Mouse (Mus musculus) kidney, embryonic 14.5 days (tissue): ENCODE measurements at regions not wholly inside any gene's neighbourhood (a gene's known extent, or its start where the extent isn't known, plus 50 kb on each side); places are given as distances from the start of the nearest gene placed in this dataset.

Source experiments
- ATAC-seq: fragments of 200-750 bp; cut with Nextera tagmentation; 2 replicates; pipeline ENCODE4 v1.8.0; 2017; ENCODE audit warnings: moderate number of reproducible peaks, mild to moderate bottlenecking, moderate TSS enrichment, moderate library complexity; ENCODE audit not compliant: low FRiP score, low TSS enrichment
- H3K27ac ChIP-seq: fragments of 300-500 bp; sonication (generic); 2 replicates; pipeline ENCODE4 v1.5.1; 2014; ENCODE audit warnings: low read depth, mild to moderate bottlenecking, low read length, moderate library complexity, mixed read lengths
- H3K27me3 ChIP-seq: fragments of 300-500 bp; sonication (generic); 2 replicates; pipeline ENCODE4 v1.6.1; 2014; ENCODE audit warnings: mild to moderate bottlenecking, low read length; ENCODE audit not compliant: control insufficient read depth, insufficient read depth
- H3K36me3 ChIP-seq: fragments of 300-500 bp; sonication (generic); 2 replicates; pipeline ENCODE4 v1.6.1; 2014; ENCODE audit warnings: low read length, mixed read lengths; ENCODE audit not compliant: control insufficient read depth, insufficient read depth
- H3K4me1 ChIP-seq: fragments of 300-500 bp; sonication (generic); 2 replicates; pipeline ENCODE4 v1.6.1; 2014; ENCODE audit warnings: low read length, mixed read lengths; ENCODE audit not compliant: control insufficient read depth, insufficient read depth
- H3K4me2 ChIP-seq: fragments of 300-500 bp; sonication (generic); replicated peaks from 2 replicates; pipeline ENCODE4 v1.6.1; 2014; ENCODE audit warnings: low read depth, mild to moderate bottlenecking, low read length
- H3K4me3 ChIP-seq: fragments of 300-500 bp; sonication (generic); 2 replicates; pipeline ENCODE4 v1.5.1; 2014; ENCODE audit warnings: mild to moderate bottlenecking, low read length
- H3K9ac ChIP-seq: fragments of 300-500 bp; sonication (generic); 2 replicates; pipeline ENCODE4 v1.6.1; 2014; ENCODE audit warnings: low read depth, mild to moderate bottlenecking, low read length, moderate library complexity
- H3K9me3 ChIP-seq: fragments of 300-500 bp; sonication (generic); 2 replicates; pipeline ENCODE4 v1.6.1; 2016; ENCODE audit warnings: low read length; ENCODE audit not compliant: control insufficient read depth
- WGBS: fragments of 180-500 bp; shearing (Covaris S2); extraction: QIAGEN DNeasy Blood & Tissue Kit; methylation state at CpG from one replicate; pipeline ENCODE4 v1.1.7; 2014; 5-methylcytosine and 5-hydroxymethylcytosine counted together

GRCm38 (mm10) chr14:76188105-76188645 lies 77.5 kb downstream of the Nufip1 start:
- WGBS: 86% methylated on average over 6 of the region's 6 CpGs
- no peaks in the 10 kb centered on the region for H3K9me3 ChIP-seq
- no peaks in the 10 kb centered on the region for H3K4me1 ChIP-seq
- H3K4me3 ChIP-seq: no peak overlapping the region
- no peak overlapping the region for H3K4me2 ChIP-seq
- ATAC-seq: no peak
- no peak overlapping the region for H3K9ac ChIP-seq
- H3K36me3 ChIP-seq: no peaks in the 10 kb centered on the region
- H3K27me3 ChIP-seq: no peaks in the 10 kb centered on the region
- no peak overlapping the region for H3K27ac ChIP-seq

GRCm38 (mm10) chr14:76195324-76195723 lies 84.6 kb downstream of the Nufip1 start:
- no peak for ATAC-seq
- H3K36me3 ChIP-seq: no peaks in the 10 kb centered on the region
- H3K4me2 ChIP-seq: no peak overlapping the region
- no peaks in the 10 kb centered on the region for H3K4me1 ChIP-seq
- no peak overlapping the region for H3K4me3 ChIP-seq
- no peak overlapping the region for H3K9ac ChIP-seq
- 86% methylated on average over 10 of the region's 10 CpGs for WGBS
- H3K9me3 ChIP-seq: no peaks in the 10 kb centered on the region
- no peaks in the 10 kb centered on the region for H3K27me3 ChIP-seq
- no peak overlapping the region for H3K27ac ChIP-seq

- no peaks in the 10 kb centered on the region for H3K36me3 ChIP-seq
- H3K9ac ChIP-seq: no peak overlapping the region
- H3K9me3 ChIP-seq: no peaks in the 10 kb centered on the region
- WGBS: 59% methylated on average over 2 of the region's 2 CpGs
- H3K4me1 ChIP-seq: no peaks in the 10 kb centered on the region
- H3K27ac ChIP-seq: no peak overlapping the region
- H3K4me2 ChIP-seq: no peak overlapping the region
- H3K4me3 ChIP-seq: no peak overlapping the region
- ATAC-seq: no peak
- no peaks in the 10 kb centered on the region for H3K27me3 ChIP-seq
These were observed 86.7 kb downstream of the Nufip1 start for GRCm38 (mm10) chr14:76197357-76197756.

- ATAC-seq: no peak
- Histone ChIP-seq H3K27ac (no peak overlapping the region), H3K9me3 (no peaks in the 10 kb centered on the region), H3K27me3 (no peaks in the 10 kb centered on the region), H3K4me3 (no peak overlapping the region), H3K4me2 (no peak overlapping the region), H3K36me3 (no peaks in the 10 kb centered on the region), H3K9ac (no peak overlapping the region), H3K4me1 (no peaks in the 10 kb centered on the region)
- 66% methylated on average over 5 of the region's 5 CpGs for WGBS
These were observed 87.7 kb downstream of the Nufip1 start for GRCm38 (mm10) chr14:76198406-76198805.

GRCm38 (mm10) chr14:76202595-76202994 lies 91.9 kb downstream of the Nufip1 start:
- Histone ChIP-seq H3K9me3 (no peaks in the 10 kb centered on the region), H3K36me3 (no peaks in the 10 kb centered on the region), H3K9ac (no peak overlapping the region), H3K4me3 (no peak overlapping the region), H3K27ac (no peak overlapping the region), H3K4me1 (no peaks in the 10 kb centered on the region), H3K27me3 (no peaks in the 10 kb centered on the region), H3K4me2 (no peak overlapping the region)
- ATAC-seq: no peak
- 91% methylated on average over 4 of the region's 4 CpGs for WGBS

- no peak for ATAC-seq
- no peaks in the 10 kb centered on the region for H3K36me3 ChIP-seq
- WGBS: 78% methylated on average over 1 of the region's 1 CpGs
- H3K9ac ChIP-seq: no peak overlapping the region
- no peaks in the 10 kb centered on the region for H3K27me3 ChIP-seq
- H3K27ac ChIP-seq: no peak overlapping the region
- no peak overlapping the region for H3K4me2 ChIP-seq
- no peaks in the 10 kb centered on the region for H3K9me3 ChIP-seq
- no peaks in the 10 kb centered on the region for H3K4me1 ChIP-seq
- H3K4me3 ChIP-seq: no peak overlapping the region
These were observed 92.4 kb downstream of the Nufip1 start for GRCm38 (mm10) chr14:76203135-76203534.

- H3K9ac ChIP-seq: no peak overlapping the region
- H3K4me3 ChIP-seq: no peak overlapping the region
- H3K4me1 ChIP-seq: no peaks in the 10 kb centered on the region
- ATAC-seq: no peak
- no peaks in the 10 kb centered on the region for H3K27me3 ChIP-seq
- no peaks in the 10 kb centered on the region for H3K36me3 ChIP-seq
- H3K27ac ChIP-seq: no peak overlapping the region
- 66% methylated on average over 12 of the region's 12 CpGs for WGBS
- H3K9me3 ChIP-seq: no peaks in the 10 kb centered on the region
- no peak overlapping the region for H3K4me2 ChIP-seq
These were observed 105.9 kb downstream of the Nufip1 start for GRCm38 (mm10) chr14:76216446-76217177.

GRCm38 (mm10) chr14:76217178-76217500 lies 106.4 kb downstream of the Nufip1 start:
- H3K9me3 ChIP-seq: no peaks in the 10 kb centered on the region
- WGBS: 79% methylated on average over 9 of the region's 9 CpGs
- H3K9ac ChIP-seq: no peak overlapping the region
- no peaks in the 10 kb centered on the region for H3K36me3 ChIP-seq
- H3K27me3 ChIP-seq: no peaks in the 10 kb centered on the region
- H3K4me3 ChIP-seq: no peak overlapping the region
- H3K27ac ChIP-seq: no peak overlapping the region
- no peak overlapping the region for H3K4me2 ChIP-seq
- ATAC-seq: no peak
- peaks cover 3% of the 10 kb centered on the region; the same call in 1 of the 2 replicates for H3K4me1 ChIP-seq

- no peaks in the 10 kb centered on the region for H3K27me3 ChIP-seq
- 84% methylated on average over 8 of the region's 8 CpGs for WGBS
- no peak for ATAC-seq
These were observed 107.0 kb downstream of the Nufip1 start for GRCm38 (mm10) chr14:76217571-76218256.

More at GRCm38 (mm10) chr14:76217571-76218256, 107.0 kb downstream of the Nufip1 start:
- Histone ChIP-seq H3K4me2 (no peak overlapping the region), H3K9ac (no peak overlapping the region), H3K36me3 (no peaks in the 10 kb centered on the region), H3K4me3 (no peak overlapping the region), H3K4me1 (peaks cover 3% of the 10 kb centered on the region; the same call in 1 of the 2 replicates), H3K9me3 (no peaks in the 10 kb centered on the region), H3K27ac (no peak overlapping the region)
